Mouse (Mus musculus) kidney, embryonic 14.5 days (tissue): ENCODE data around the gene Hnrnpll. TPM values are rescaled to one million over a fixed set of nuclear protein-coding genes. Genes with fewer than 3 reads are reported as not detected.

ENCODE experiments used
- ATAC-seq: fragments of 200-750 bp; cut with Nextera tagmentation; 2 replicates; pipeline ENCODE4 v1.8.0; 2017; ENCODE audit warnings: moderate number of reproducible peaks, mild to moderate bottlenecking, moderate TSS enrichment, moderate library complexity; ENCODE audit not compliant: low FRiP score, low TSS enrichment
- H3K27ac ChIP-seq: fragments of 300-500 bp; sonication (generic); 2 replicates; pipeline ENCODE4 v1.5.1; 2014; ENCODE audit warnings: low read depth, mild to moderate bottlenecking, low read length, moderate library complexity, mixed read lengths
- H3K27me3 ChIP-seq: fragments of 300-500 bp; sonication (generic); 2 replicates; pipeline ENCODE4 v1.6.1; 2014; ENCODE audit warnings: mild to moderate bottlenecking, low read length; ENCODE audit not compliant: control insufficient read depth, insufficient read depth
- H3K36me3 ChIP-seq: fragments of 300-500 bp; sonication (generic); 2 replicates; pipeline ENCODE4 v1.6.1; 2014; ENCODE audit warnings: low read length, mixed read lengths; ENCODE audit not compliant: control insufficient read depth, insufficient read depth
- H3K4me1 ChIP-seq: fragments of 300-500 bp; sonication (generic); 2 replicates; pipeline ENCODE4 v1.6.1; 2014; ENCODE audit warnings: low read length, mixed read lengths; ENCODE audit not compliant: control insufficient read depth, insufficient read depth
- H3K4me2 ChIP-seq: fragments of 300-500 bp; sonication (generic); replicated peaks from 2 replicates; pipeline ENCODE4 v1.6.1; 2014; ENCODE audit warnings: low read depth, mild to moderate bottlenecking, low read length
- H3K4me3 ChIP-seq: fragments of 300-500 bp; sonication (generic); 2 replicates; pipeline ENCODE4 v1.5.1; 2014; ENCODE audit warnings: mild to moderate bottlenecking, low read length
- H3K9ac ChIP-seq: fragments of 300-500 bp; sonication (generic); 2 replicates; pipeline ENCODE4 v1.6.1; 2014; ENCODE audit warnings: low read depth, mild to moderate bottlenecking, low read length, moderate library complexity
- H3K9me3 ChIP-seq: fragments of 300-500 bp; sonication (generic); 2 replicates; pipeline ENCODE4 v1.6.1; 2016; ENCODE audit warnings: low read length; ENCODE audit not compliant: control insufficient read depth
- WGBS: fragments of 180-500 bp; shearing (Covaris S2); extraction: QIAGEN DNeasy Blood & Tissue Kit; methylation state at CpG from one replicate; pipeline ENCODE4 v1.1.7; 2014; 5-methylcytosine and 5-hydroxymethylcytosine counted together
- polyA plus RNA-seq: library from polyadenylated mRNA; unstranded; fragments of >200 nt; fragmentation: Nextera tagmentation; extraction: Ambion mirVana; gene quantifications from 2 replicates; pipeline ENCODE4 v1.2.1, GENCODE M21; 2014

Gene Hnrnpll
- polyA plus RNA-seq, 1 experiment from 2014 or later, result 90.1 TPM

DNA sequence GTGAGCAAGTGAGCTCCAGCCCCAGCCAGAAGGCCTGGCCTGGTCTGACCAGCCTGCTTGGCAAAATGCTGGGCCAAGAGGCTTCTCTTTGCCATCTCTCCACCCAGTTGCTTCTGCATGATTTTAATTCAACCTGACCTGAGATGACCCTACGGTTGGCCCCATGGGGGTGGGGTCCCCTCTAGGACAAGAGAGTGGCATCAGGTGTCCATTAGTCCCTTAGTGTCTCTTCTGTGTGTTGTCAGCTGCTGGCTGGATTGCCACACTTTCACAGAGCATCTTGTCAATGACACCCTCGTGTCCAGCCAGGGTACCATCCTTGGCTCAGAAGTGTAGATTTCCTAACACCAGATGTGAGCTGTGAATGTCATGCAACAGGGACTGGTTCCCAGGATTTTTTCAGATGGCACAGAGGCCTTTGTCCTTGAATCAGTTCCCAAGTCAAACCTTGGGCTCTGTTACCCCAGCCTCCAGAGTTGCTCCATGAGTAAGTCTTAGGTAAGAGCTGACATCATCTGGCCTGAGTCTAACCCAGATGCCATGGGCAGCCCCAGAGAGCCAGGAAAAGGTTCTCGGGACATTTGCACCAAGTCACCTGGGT lies 66.9 kb downstream of the Hnrnpll start:
- WGBS, result 76% methylated on average over 3 of the region's 3 CpGs
- Histone ChIP-seq H3K27me3 (no peaks in the 10 kb centered on the region), H3K4me2 (no peak overlapping the region), H3K4me3 (no peak overlapping the region), H3K9me3 (no peaks in the 10 kb centered on the region), H3K36me3 (no peaks in the 10 kb centered on the region), H3K9ac (no peak overlapping the region), H3K27ac (no peak overlapping the region), H3K4me1 (no peaks in the 10 kb centered on the region)
- no peak for ATAC-seq

DNA sequence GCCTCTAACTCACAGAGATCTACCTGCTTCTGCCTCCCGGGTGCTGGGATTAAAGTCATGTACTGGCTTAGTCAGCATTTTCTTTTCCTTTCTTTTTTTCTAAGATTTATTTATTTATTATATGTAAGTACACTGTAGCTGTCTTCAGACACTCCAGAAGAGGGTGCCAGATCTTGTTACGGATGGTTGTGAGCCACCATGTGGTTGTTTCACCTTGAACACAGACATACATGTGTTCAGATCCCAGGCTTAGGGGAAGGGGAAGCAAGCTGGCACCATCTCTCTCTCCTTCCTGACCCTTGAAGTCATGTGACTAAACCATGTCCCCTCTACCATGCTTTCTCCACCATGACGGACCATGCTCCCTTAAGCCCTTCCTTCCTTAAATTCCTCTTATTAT lies 70.0 kb downstream of the Hnrnpll start:
- no peaks in the 10 kb centered on the region for H3K27me3 ChIP-seq
- H3K4me1 ChIP-seq, result no peaks in the 10 kb centered on the region
- ATAC-seq, result no peak
- H3K27ac ChIP-seq, result no peak overlapping the region
- no peaks in the 10 kb centered on the region for H3K9me3 ChIP-seq
- no peak overlapping the region for H3K4me2 ChIP-seq
- no peak overlapping the region for H3K9ac ChIP-seq
- WGBS, result 89% methylated on average over 3 of the region's 3 CpGs
- H3K36me3 ChIP-seq, result no peaks in the 10 kb centered on the region
- H3K4me3 ChIP-seq, result no peak overlapping the region

DNA sequence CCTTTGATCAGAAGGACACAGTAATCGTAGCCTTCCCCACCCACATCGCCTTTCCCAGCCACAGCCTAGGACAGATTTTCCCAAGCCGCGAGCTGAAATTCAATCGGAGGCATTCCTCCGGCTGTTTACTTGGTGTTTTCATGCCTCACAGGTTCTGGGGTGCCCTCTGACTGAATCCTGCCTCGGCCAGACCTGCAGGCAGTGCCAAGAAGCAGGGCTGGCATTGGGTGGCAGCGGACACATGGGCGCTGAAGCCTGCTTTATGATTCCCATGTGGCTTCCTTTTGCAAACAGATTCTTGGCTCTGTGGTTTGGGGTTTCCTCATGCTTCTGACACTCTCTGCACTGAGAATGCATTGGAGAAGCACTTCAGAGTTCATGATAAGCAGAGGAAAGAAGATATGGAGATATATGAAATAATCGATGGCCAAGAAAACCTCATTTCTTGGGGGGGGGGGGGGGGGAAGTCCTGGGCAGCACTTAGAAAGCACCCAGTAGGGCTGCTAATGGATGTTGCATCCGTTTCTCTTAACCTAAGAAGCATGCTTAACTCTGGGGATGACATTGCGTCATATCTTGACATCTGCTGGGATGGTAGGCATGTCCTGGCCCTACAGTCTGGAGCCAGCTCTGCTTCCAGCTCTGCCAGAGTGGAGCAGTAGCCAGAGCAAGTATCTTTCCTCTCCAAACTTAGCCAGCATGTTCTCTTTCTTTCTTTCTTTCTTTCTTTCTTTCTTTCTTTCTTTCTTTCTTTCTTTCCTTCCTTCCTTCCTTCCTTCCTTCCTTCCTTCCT lies 70.8 kb downstream of the Hnrnpll start:
- Histone ChIP-seq H3K27ac (no peak overlapping the region), H3K4me1 (no peaks in the 10 kb centered on the region), H3K9ac (no peak overlapping the region), H3K4me2 (no peak overlapping the region), H3K27me3 (no peaks in the 10 kb centered on the region), H3K4me3 (no peak overlapping the region), H3K36me3 (no peaks in the 10 kb centered on the region), H3K9me3 (no peaks in the 10 kb centered on the region)
- WGBS, result 53% methylated on average over 12 of the region's 12 CpGs
- ATAC-seq, result peak; percentile 54; the same call in 1 of the 2 replicates

DNA sequence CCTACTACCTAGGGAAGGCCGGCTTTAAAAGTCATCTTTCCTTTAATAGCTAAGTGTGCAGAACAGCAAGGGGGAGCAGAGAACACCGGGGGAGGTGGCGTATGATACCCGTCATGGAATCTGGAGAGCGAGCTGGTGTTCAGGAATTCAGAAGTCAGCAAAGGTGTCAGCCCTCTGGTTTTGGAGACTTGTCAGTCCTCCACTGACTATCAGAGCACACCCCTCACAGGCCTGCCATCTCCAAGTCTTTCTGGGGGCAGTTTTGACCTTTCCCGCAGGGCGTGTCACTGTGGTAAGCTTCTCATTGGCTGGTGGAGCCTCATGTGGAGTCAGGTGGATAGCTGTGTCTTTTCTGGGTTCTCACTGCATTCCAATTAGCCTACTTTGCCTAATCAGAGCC lies 72.0 kb downstream of the Hnrnpll start:
- H3K27ac ChIP-seq, result no peak overlapping the region
- no peak overlapping the region for H3K4me3 ChIP-seq
- H3K27me3 ChIP-seq, result no peaks in the 10 kb centered on the region
- no peaks in the 10 kb centered on the region for H3K9me3 ChIP-seq
- no peak overlapping the region for H3K9ac ChIP-seq
- ATAC-seq, result no peak
- no peaks in the 10 kb centered on the region for H3K4me1 ChIP-seq
- H3K4me2 ChIP-seq, result no peak overlapping the region
- no peaks in the 10 kb centered on the region for H3K36me3 ChIP-seq
- 83% methylated on average over 7 of the region's 7 CpGs for WGBS

DNA sequence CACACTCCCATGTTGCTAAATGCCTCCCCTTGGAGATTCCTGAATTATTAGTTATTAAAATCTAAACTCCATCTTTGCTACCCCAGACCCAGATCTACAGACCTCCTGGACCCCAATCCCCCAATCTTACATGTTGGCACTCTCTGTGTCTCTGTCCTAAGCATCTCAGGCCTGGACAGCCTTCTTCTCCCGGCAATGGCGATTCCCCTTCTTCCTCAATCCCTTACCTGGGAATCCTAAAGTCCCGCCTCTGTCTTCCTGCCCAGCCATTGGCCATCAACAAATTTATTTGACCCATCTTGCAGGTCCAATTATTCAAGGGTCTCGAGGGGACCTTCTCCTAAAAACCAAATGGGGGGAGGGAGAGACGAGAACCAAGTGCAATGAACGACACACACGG lies 77.7 kb downstream of the Hnrnpll start:
- ATAC-seq, result no peak
- no peaks in the 10 kb centered on the region for H3K36me3 ChIP-seq
- no peak overlapping the region for H3K27ac ChIP-seq
- no peak overlapping the region for H3K4me2 ChIP-seq
- H3K4me1 ChIP-seq, result peaks cover 13% of the 10 kb centered on the region; the same call in 1 of the 2 replicates
- no peaks in the 10 kb centered on the region for H3K9me3 ChIP-seq
- WGBS, result 95% methylated on average over 7 of the region's 7 CpGs
- H3K4me3 ChIP-seq, result no peak overlapping the region
- H3K27me3 ChIP-seq, result no peaks in the 10 kb centered on the region
- no peak overlapping the region for H3K9ac ChIP-seq

DNA sequence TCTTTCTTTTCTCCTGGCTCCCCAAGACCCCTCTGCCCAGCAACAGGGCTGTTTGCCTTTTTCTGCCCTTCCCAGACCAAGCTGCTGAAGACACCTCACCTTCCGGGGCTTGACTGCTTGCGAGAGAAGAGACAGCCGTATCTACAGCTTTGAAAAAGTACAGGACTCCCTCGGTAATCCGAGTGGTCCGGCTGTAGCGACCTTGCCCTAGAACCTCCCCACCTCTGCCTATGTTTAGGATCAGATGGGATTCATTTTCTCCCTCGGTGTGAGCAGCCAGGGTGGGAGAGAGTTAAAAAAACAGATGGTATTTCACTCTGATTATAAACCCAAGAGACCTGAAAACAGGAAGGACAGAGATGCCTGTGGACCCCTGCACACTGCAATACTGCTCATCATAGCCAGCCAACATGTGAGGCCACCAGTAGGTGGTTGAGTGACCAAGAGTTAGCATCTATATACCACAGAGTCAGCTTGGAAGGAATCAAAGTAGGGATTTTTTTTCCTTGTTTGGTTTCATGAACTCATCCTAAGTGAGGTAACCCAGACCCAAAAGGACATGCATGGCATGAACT lies 79.1 kb downstream of the Hnrnpll start:
- peak; percentile 60 for ATAC-seq
- peak overlapping the region; percentile 42 for H3K27ac ChIP-seq
- H3K4me2 ChIP-seq, result no peak overlapping the region; the same call in 1 of the 2 replicates
- H3K4me1 ChIP-seq, result peaks cover 13% of the 10 kb centered on the region; the same call in 1 of the 2 replicates
- WGBS, result 19% methylated on average over 8 of the region's 8 CpGs
- no peaks in the 10 kb centered on the region for H3K36me3 ChIP-seq
- H3K9ac ChIP-seq, result no peak overlapping the region
- no peaks in the 10 kb centered on the region for H3K9me3 ChIP-seq
- no peaks in the 10 kb centered on the region for H3K27me3 ChIP-seq
- no peak overlapping the region for H3K4me3 ChIP-seq

DNA sequence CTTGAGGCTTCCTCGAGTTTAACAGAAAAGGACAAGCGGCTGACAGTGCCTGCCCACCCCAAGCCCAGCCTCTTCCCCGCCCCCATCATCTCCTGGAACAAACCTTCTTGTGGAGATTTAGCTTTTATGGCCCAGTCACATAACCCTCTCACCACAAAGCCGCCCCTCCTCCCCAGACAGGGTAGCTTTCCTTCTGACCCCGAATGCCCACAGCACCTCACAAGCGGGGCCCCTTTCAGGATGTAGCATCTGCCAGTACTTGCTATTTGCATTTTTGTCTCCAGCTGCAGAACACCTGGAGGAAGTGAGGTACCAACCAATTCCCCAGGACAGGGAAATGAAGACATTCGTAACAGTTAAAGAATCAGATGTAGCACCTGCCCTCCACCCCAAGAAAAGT lies 79.6 kb downstream of the Hnrnpll start:
- Histone ChIP-seq H3K9me3 (no peaks in the 10 kb centered on the region), H3K4me2 (peak overlapping the region; percentile 11; the same call in 1 of the 2 replicates), H3K4me3 (no peak overlapping the region), H3K9ac (no peak overlapping the region), H3K27ac (peak overlapping the region; percentile 53; the same call in 1 of the 2 replicates), H3K27me3 (no peaks in the 10 kb centered on the region), H3K4me1 (peaks cover 13% of the 10 kb centered on the region; the same call in 1 of the 2 replicates), H3K36me3 (no peaks in the 10 kb centered on the region)
- peak; percentile 47; the same call in 1 of the 2 replicates for ATAC-seq
- WGBS, result 11% methylated on average over 7 of the region's 7 CpGs

DNA sequence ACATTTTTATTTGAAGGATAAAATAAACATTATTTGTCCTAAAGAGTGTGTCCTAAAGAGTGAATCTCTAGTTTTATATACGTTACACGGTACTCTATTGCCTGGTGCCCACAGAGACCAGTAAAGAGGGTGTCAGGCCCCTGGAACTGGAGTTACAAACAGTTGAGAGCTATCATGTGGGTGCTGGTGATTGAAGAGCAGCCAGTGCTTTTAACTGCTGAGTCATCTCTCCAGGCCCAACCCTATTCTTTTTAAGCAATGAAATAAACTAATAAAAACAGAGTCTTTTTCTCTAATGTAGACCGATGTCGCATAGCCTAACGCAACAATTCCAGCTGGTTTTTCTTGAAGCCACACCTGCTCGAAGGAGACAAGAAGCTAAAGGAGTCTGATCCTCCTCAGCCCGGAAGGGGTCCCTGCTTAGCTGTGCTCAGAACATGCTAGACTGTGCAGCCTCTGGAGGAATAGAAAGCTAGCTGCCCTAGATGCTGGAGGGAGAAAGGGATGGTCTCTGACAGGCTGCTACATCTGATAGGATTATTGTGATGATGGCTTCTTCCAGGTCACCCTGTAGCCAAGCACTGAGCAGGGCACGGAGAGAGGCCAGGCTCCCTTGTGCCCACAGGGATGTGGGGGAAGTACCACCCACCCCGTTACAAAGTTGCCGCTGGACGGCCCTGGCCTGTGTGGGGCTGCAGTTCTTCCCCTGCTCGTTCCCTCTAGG lies 80.2 kb downstream of the Hnrnpll start:
- Histone ChIP-seq H3K27me3 (no peaks in the 10 kb centered on the region), H3K9me3 (no peaks in the 10 kb centered on the region), H3K4me2 (peak overlapping the region; percentile 11; the same call in 1 of the 2 replicates), H3K9ac (no peak overlapping the region), H3K27ac (peak overlapping the region; percentile 53; the same call in 1 of the 2 replicates), H3K36me3 (no peaks in the 10 kb centered on the region), H3K4me1 (peaks cover 13% of the 10 kb centered on the region; the same call in 1 of the 2 replicates), H3K4me3 (no peak overlapping the region)
- 33% methylated on average over 12 of the region's 12 CpGs for WGBS
- peak; percentile 53 for ATAC-seq
